Mouse (Mus musculus): ENCODE measurements around the gene Clca4b. TPM values are rescaled to one million over a fixed set of nuclear protein-coding genes. Genes with fewer than 3 reads are reported as not detected.
"Not testable (repeated sequence)": the region's sequence is repeated elsewhere in the genome, so short reads cannot be mapped to it uniquely, and the experiment has no call there.

Gene Clca4b
- not detected in 2 replicates for polyA plus RNA-seq (2015; fragmentation: Nextera tagmentation; extraction: Ambion mirVana)

DNA sequence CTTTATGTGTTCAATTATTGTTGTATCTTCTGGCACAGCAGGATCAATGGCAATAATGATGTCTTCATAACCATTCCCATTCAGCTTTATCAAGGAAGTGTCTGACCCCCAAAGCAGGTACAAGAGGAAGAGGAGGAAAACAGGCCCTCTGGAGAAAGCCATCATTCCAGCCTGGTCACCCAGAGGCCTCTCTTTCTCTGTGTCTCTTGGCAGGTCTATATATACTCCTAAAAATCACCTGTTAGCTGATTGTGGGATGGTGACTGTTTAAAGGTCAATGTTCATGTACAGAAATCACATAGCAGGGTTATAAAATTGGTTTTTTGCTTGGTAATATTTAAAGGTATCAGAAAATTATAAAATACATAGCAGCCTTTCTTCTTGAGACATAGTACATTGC, at the start of gene Clca4b:
Clca4b (minus strand) TSS at position 195 of the 400 bp plus-strand sequence.
- ATAC-seq (replicated peaks) = no peak
- Histone ChIP-seq H3K36me3 (replicated peaks) (no peaks in the 10 kb centered on the region), H3K9ac (no peak within 1 kb of the TSS), H3K4me3 (no peak within 1 kb of the TSS), H3K27ac (no peak within 1 kb of the TSS), H3K27me3 (replicated peaks) (no peaks in the 10 kb centered on the region), H3K4me2 (no peak within 1 kb of the TSS), H3K9me3 (no peaks in the 10 kb centered on the region), H3K4me1 (no peaks in the 10 kb centered on the region)

DNA sequence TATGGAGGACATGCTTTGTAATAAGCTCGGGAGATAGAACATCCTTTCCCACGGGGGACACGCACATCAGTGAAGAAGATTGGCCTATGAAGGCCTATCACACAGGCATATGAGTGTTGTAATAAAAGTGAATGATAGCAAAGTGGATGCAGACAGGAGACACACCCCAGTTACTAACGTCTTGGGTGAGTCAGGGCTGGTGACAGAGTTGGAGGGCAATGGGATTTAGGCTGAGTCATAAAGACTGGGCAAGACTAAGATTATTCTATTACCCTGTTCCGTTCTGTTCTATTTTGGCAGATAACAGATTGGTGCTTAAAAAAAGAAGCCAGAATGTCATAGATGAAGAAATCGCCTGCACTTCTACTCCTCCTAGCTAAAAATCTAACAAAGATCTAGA, 48.2 kb upstream of the Clca4b start:
- Histone ChIP-seq H3K27me3 (replicated peaks) (no peaks in the 10 kb centered on the region), H3K4me3 (no peak overlapping the region), H3K27ac (no peak overlapping the region), H3K9me3 (no peaks in the 10 kb centered on the region), H3K9ac (no peak overlapping the region), H3K4me1 (no peaks in the 10 kb centered on the region), H3K36me3 (replicated peaks) (no peaks in the 10 kb centered on the region), H3K4me2 (no peak overlapping the region)
- WGBS = 90% methylated on average over 6 of the region's 6 CpGs
- ATAC-seq (replicated peaks) = no peak

DNA sequence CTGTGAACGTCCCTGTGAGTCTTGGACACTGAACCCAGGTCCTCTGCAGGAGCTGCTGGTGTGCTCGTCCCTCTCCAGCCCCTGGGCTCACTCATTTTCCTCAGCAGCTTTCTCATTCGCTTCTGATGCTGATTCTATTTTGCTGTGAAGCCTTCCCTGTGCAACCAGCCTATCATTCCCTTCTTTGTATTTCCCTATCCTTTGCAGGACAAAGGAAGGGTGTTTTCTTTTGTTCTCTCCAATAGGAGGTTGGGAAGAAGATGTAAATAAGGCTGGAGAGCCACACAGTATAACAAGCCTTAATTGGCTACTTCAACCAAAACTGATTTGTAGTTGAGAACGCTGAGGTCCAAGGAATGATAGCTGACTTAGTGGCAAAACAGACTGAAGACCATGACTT, 45.3 kb upstream of the Clca4b start:
- H3K36me3 ChIP-seq (replicated peaks) = no peaks in the 10 kb centered on the region
- no peaks in the 10 kb centered on the region for H3K9me3 ChIP-seq
- no peak for ATAC-seq (replicated peaks)
- no peak overlapping the region for H3K4me3 ChIP-seq
- no peak overlapping the region for H3K27ac ChIP-seq
- no peak overlapping the region for H3K4me2 ChIP-seq
- H3K9ac ChIP-seq = no peak overlapping the region
- 11% methylated on average over 4 of the region's 4 CpGs for WGBS
- H3K4me1 ChIP-seq = no peaks in the 10 kb centered on the region
- H3K27me3 ChIP-seq (replicated peaks) = no peaks in the 10 kb centered on the region

DNA sequence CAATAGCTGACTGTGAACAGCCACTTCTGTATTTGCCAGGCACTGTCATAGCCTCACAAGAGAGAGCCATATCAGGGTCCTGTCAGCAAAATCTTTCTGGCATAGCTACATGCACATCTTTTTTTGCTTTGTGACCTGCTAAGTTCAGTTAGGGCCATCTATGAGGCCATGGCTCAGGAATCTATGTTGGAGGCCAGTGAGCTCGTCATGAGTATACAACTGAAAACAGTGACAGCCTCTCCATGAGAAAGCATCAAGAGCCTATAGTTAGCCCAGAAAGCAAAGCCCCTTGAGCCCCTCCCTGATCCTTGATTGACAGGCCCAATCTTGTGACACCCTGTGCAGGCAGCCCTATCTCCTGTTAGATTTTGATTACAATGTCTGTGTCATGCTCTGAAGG, 43.8 kb upstream of the Clca4b start:
- 40% methylated on average over 1 of the region's 1 CpGs for WGBS
- Histone ChIP-seq H3K36me3 (replicated peaks) (no peaks in the 10 kb centered on the region), H3K4me1 (no peaks in the 10 kb centered on the region), H3K27ac (no peak overlapping the region), H3K4me2 (no peak overlapping the region), H3K4me3 (no peak overlapping the region), H3K9ac (no peak overlapping the region), H3K27me3 (replicated peaks) (no peaks in the 10 kb centered on the region), H3K9me3 (no peaks in the 10 kb centered on the region)
- ATAC-seq (replicated peaks) = no peak

DNA sequence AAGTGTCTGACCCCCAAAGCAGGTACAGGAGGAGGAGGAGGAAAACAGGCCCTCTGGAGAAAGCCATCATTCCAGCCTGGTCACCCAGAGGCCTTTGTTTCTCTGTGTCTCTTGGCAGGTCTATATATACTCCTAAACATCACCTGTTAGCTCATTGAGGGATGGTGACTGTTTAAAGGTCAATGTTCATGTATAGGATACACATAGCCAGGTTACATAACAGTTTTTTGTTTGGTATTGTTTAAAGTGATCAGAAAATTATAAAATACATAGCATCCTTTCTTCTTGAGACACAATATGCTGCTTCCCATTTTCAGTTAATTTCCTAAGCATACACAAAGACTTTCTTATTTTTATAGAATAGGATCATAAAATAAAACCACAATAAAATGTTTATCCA, 42.6 kb upstream of the Clca4b start, which contains the start of gene Clca4a:
Clca4a (minus strand) TSS at position 101 of the 400 bp plus-strand sequence.
- H3K4me3 ChIP-seq = no peak within 1 kb of the TSS
- no peaks in the 10 kb centered on the region for H3K9me3 ChIP-seq
- no peak for ATAC-seq (replicated peaks)
- no peaks in the 10 kb centered on the region for H3K4me1 ChIP-seq
- no peaks in the 10 kb centered on the region for H3K27me3 ChIP-seq (replicated peaks)
- H3K9ac ChIP-seq = no peak within 1 kb of the TSS
- H3K36me3 ChIP-seq (replicated peaks) = no peaks in the 10 kb centered on the region
- no peak within 1 kb of the TSS for H3K4me2 ChIP-seq
- no peak within 1 kb of the TSS for H3K27ac ChIP-seq

DNA sequence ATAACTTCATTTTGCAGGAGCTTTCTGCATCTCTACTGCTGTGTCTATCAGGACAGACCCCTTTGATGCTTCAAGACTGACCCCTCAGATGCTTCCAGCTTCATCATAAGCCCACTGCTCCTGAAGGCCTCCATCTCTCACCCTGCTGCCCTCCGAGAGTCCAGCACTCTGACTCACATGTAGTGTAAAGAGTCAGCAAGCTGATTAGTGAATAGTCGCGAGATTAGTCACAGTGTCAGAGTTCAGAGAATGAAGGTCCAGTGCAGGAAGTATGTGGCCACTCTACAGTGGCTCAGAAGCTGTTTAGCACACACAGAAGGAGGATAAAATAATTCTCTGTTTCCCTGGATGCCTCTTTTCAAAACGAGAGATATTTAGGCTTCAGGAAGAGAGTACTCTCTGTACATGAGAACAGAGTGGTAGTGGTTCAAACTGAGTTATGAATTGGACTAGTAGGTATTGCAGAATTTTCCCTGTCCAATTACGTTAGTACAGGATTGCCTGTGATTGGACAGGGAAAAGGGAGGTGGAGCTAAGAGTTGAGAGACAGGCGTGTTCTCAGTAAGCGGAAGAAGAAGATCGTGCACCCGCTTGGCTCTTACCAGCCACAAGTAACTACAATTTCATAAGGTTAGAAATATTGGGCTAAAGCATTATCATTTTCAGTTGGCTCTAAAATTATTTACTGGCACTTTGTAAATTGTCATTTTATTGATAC, 39.4 kb upstream of the Clca4b start:
- H3K9ac ChIP-seq = no peak overlapping the region
- H3K27me3 ChIP-seq (replicated peaks) = no peaks in the 10 kb centered on the region
- no peak overlapping the region for H3K4me3 ChIP-seq
- no peak for ATAC-seq (replicated peaks)
- H3K4me2 ChIP-seq = no peak overlapping the region
- WGBS = 66% methylated on average over 9 of the region's 9 CpGs
- no peaks in the 10 kb centered on the region for H3K36me3 ChIP-seq (replicated peaks)
- H3K4me1 ChIP-seq = no peaks in the 10 kb centered on the region
- H3K9me3 ChIP-seq = no peaks in the 10 kb centered on the region
- no peak overlapping the region for H3K27ac ChIP-seq

DNA sequence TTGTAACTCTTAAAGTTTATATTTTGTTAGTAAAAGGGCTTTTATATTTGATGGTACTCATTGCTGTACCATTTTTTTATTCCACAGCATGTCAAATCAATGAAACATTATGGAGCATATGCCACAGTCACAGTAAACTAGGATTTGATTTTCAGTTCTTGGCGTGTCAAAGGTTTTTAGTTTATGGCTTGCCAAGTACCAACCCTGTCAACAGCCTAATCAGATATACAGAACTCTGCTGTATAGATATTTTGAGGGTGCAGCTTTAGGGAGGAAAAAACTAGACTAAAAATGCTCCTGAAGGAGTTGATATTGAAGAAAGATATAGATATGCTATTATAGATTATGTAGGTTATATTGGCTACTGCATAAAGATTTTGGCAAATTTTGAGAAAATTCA, 37.4 kb upstream of the Clca4b start:
- no peaks in the 10 kb centered on the region for H3K27me3 ChIP-seq (replicated peaks)
- 95% methylated on average over 1 of the region's 1 CpGs for WGBS
- H3K27ac ChIP-seq = no peak overlapping the region
- ATAC-seq (replicated peaks) = no peak
- H3K4me2 ChIP-seq = no peak overlapping the region
- no peak overlapping the region for H3K4me3 ChIP-seq
- H3K36me3 ChIP-seq (replicated peaks) = no peaks in the 10 kb centered on the region
- no peaks in the 10 kb centered on the region for H3K4me1 ChIP-seq
- no peak overlapping the region for H3K9ac ChIP-seq
- H3K9me3 ChIP-seq = no peaks in the 10 kb centered on the region

DNA sequence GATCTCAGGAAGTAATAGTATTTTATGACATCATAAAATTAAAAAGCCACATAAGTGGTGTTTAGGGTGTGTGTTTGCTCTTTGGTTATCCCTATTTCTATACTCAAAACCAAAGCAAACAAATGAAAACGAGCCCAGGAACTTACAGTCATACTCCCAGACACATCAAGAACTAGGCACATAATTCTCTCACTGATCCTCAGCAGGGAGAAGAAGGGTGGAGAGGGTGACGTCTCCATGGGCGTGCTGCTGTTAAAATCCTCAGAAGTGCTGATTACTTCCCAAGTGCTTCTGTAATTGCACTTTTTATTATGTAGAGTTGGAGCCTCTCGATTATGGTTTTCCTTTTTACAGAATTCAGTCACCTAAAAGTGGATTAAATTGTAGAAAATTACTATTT, 33.7 kb upstream of the Clca4b start:
- no peaks in the 10 kb centered on the region for H3K9me3 ChIP-seq
- no peaks in the 10 kb centered on the region for H3K36me3 ChIP-seq (replicated peaks)
- H3K27me3 ChIP-seq (replicated peaks) = no peaks in the 10 kb centered on the region
- no peak overlapping the region for H3K4me3 ChIP-seq
- no peak overlapping the region for H3K9ac ChIP-seq
- no peaks in the 10 kb centered on the region for H3K4me1 ChIP-seq
- H3K4me2 ChIP-seq = no peak overlapping the region
- WGBS = 72% methylated on average over 4 of the region's 4 CpGs
- no peak for ATAC-seq (replicated peaks)
- no peak overlapping the region for H3K27ac ChIP-seq

DNA sequence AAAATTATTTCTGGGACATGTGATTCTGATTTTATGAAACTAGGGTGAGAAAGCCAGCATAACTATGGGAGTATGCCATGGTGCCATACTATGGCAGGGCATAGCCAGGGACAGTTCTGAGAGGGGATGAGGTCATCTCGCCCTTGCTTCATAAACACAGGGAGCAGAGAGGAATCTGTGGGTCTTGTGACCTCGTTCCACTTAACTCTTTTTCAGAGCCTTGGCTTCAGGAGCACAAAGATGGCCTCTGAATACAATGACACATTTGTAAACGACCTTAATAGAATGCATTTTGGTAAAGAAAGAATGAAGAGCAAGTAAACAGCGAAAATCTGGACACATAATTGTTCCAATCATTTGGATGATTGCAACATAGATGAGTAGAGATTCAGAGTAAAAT, 18.5 kb upstream of the Clca4b start:
- 66% methylated on average over 4 of the region's 4 CpGs for WGBS
- H3K4me1 ChIP-seq = no peaks in the 10 kb centered on the region
- no peak overlapping the region for H3K27ac ChIP-seq
- H3K9ac ChIP-seq = no peak overlapping the region
- H3K9me3 ChIP-seq = no peaks in the 10 kb centered on the region
- H3K4me3 ChIP-seq = no peak overlapping the region
- H3K27me3 ChIP-seq (replicated peaks) = no peaks in the 10 kb centered on the region
- no peak for ATAC-seq (replicated peaks)
- no peak overlapping the region for H3K4me2 ChIP-seq
- H3K36me3 ChIP-seq (replicated peaks) = no peaks in the 10 kb centered on the region

DNA sequence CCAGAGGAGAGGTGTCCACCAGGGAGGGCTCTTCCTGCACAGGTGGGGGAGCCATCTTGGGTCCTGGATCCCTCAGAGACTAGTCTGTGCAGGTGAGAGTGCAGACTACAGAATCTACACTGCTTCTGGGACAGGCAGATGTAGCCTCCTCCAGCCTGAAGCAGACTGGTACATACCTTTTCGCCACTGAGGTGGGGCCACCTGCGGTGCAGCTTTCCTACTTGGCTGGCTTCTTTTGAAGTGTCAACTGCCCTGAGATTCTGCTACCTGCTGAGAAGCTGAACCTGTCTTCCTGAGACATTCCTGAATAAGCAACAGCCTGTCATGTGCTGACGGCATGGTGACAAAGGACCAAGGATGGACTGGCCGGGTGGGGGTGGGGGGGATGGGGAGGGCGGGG, 15.0 kb upstream of the Clca4b start:
- not testable (repeated sequence) for ATAC-seq (replicated peaks); H3K4me2 ChIP-seq; H3K27me3 ChIP-seq (replicated peaks); H3K9ac ChIP-seq; H3K9me3 ChIP-seq; H3K4me3 ChIP-seq; H3K27ac ChIP-seq; H3K4me1 ChIP-seq; H3K36me3 ChIP-seq (replicated peaks)
- 15% methylated on average over 5 of the region's 5 CpGs for WGBS

DNA sequence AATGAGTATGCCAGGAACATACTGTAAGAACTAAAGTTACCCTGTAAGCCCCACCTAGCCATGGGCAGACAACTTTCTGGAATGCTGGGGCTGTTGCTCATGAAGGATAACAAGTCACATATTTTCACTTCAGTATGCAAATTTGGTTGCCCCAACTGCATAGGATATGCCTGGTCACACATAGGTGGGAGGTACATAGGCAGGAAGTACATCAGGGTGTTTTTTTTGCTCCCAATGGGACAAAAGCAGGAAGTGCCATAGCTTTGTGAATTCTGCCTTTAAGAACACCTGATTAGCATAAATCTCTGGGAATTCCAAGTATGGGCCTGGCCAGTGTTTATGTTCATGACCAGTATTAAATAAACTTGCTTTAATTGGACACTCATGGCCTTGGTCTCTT, 1.3 kb upstream of the Clca4b start:
- H3K27me3 ChIP-seq (replicated peaks); H3K36me3 ChIP-seq (replicated peaks); H3K4me1 ChIP-seq; H3K9me3 ChIP-seq; H3K4me3 ChIP-seq; H3K9ac ChIP-seq; H3K27ac ChIP-seq; ATAC-seq (replicated peaks); H3K4me2 ChIP-seq: not testable (repeated sequence)

DNA sequence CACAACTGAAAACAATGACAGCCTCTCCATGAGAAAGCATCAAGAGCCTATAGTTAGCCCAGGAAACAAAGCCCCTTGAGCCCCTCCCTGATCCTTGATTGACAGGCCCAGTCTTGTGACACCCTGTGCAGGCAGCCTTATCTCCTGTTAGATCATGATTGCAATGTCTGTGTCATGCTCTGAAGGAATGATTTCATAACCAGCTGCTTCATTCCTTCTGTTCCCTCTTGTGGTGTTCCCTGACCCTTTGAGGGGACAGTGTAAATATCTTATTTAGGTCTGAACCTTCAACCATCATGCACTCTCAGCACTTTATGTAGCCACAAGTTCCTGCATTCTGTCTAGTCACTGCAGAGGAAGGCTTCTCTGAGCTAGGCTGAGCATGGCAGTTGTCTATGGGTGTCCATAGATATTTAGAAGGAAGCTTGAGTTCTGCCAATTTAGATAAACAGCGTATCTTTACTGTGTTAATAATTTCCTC, 722 bp upstream of the Clca4b start:
- H3K36me3 ChIP-seq (replicated peaks) = no peaks in the 10 kb centered on the region
- no peaks in the 10 kb centered on the region for H3K9me3 ChIP-seq
- H3K4me2 ChIP-seq = no peak overlapping the region
- no peaks in the 10 kb centered on the region for H3K27me3 ChIP-seq (replicated peaks)
- no peak overlapping the region for H3K9ac ChIP-seq
- H3K4me1 ChIP-seq = no peaks in the 10 kb centered on the region
- no peak for ATAC-seq (replicated peaks)
- 100% methylated on average over 1 of the region's 1 CpGs for WGBS
- H3K4me3 ChIP-seq = no peak overlapping the region
- H3K27ac ChIP-seq = no peak overlapping the region

DNA sequence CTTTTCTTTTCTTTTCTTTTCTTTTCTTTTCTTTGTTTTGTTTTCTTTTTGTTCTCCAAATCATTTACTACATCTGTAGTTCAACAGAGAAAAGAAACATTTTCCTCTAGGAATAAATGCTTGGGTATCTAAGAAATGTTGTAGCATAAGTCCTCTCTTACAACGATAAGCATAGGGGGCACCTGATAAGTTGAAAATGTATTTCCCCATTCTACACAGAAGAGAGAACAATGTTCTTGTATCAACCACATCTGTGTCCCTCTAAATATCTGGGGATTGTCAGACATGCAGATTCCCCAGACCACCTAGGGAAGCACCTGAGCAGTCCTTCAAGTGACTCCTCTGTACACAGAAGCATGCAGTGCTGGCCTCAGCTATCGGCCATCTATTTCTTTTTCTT, 18.3 kb downstream of the Clca4b start:
- H3K27ac ChIP-seq = no peak overlapping the region
- H3K9ac ChIP-seq = no peak overlapping the region
- no peak overlapping the region for H3K4me3 ChIP-seq
- no peaks in the 10 kb centered on the region for H3K36me3 ChIP-seq (replicated peaks)
- H3K9me3 ChIP-seq = no peaks in the 10 kb centered on the region
- 94% methylated on average over 2 of the region's 2 CpGs for WGBS
- no peaks in the 10 kb centered on the region for H3K27me3 ChIP-seq (replicated peaks)
- H3K4me2 ChIP-seq = no peak overlapping the region
- ATAC-seq (replicated peaks) = no peak
- no peaks in the 10 kb centered on the region for H3K4me1 ChIP-seq
